Mouse (Mus musculus): ENCODE data around the gene Taf1a.

Taf1a gene

DNA sequence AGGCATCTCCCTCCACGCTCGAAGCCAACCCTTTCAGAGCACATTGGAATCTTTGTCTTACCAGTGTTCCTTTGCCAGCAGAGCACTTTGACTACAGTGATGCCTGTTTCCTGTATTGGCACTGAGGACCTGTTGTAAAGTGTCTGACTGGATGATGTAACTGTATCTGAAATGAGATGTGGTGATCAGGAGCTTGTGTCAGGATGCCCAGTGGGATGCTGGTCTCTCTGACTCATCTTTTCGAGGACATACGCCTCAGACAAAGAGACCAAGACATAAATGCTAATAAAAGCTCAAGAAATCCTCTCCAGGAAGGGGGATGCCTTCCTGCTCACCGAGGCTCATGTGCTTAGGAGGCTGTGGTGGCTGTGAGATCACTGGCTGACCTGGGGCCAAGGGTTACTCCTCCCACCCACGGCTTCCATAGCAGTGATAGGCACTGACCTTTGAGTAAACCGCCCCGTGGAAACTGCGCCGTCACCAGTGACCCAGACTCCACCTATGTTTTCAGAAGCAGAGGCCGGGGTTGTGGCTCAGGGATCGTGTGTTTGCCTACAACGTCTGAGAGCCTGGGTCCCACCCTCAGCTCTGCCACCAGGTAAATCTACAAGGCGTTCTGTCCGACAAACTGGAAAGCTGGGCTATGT, 25.4 kb downstream of the Taf1a start:
- DNase-seq (ENCODE audit: extremely low spot score, low spot score): no peak

DNA sequence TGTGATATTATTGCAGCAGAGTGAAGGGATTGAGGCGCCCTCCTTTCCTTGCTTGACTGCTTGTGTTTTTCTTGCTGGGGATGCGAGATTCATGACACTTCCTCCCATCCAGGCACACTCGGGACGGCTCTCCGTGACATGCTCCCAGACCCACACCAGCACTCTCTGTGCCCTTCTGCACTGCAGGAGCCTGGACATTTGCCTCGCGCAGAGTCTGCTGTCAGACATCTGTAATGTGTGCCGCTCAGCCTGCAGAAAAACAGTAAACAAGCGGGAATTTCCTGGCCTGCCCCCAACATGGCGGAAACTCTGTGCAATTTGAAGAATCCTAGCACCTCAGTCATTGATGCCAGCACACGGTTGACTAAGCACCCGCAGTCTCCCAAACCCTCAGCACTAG, 29.1 kb downstream of the Taf1a start, which contains the start of gene Hhipl2:
Hhipl2 (plus strand) TSS at position 343 of the 400 bp plus-strand sequence.
- no peak for DNase-seq (ENCODE audit: extremely low spot score, low spot score)

- no peak for DNase-seq (ENCODE audit: extremely low spot score, low spot score)
Observed at GRCm38 (mm10) chr1:183419741-183420140, 31.0 kb downstream of the Taf1a start.

- no peak for DNase-seq (ENCODE audit: extremely low spot score, low spot score)
Observed at GRCm38 (mm10) chr1:183420296-183420695, 31.5 kb downstream of the Taf1a start.

GRCm38 (mm10) chr1:183424100-183424499, 35.3 kb downstream of the Taf1a start:
- no peak for DNase-seq (ENCODE audit: extremely low spot score, low spot score)

GRCm38 (mm10) chr1:183434918-183435317, 46.1 kb downstream of the Taf1a start:
- DNase-seq (ENCODE audit: extremely low spot score, low spot score): no peak

GRCm38 (mm10) chr1:183439036-183439435, 50.3 kb downstream of the Taf1a start:
- DNase-seq (ENCODE audit: extremely low spot score, low spot score): peak; percentile 64

DNA sequence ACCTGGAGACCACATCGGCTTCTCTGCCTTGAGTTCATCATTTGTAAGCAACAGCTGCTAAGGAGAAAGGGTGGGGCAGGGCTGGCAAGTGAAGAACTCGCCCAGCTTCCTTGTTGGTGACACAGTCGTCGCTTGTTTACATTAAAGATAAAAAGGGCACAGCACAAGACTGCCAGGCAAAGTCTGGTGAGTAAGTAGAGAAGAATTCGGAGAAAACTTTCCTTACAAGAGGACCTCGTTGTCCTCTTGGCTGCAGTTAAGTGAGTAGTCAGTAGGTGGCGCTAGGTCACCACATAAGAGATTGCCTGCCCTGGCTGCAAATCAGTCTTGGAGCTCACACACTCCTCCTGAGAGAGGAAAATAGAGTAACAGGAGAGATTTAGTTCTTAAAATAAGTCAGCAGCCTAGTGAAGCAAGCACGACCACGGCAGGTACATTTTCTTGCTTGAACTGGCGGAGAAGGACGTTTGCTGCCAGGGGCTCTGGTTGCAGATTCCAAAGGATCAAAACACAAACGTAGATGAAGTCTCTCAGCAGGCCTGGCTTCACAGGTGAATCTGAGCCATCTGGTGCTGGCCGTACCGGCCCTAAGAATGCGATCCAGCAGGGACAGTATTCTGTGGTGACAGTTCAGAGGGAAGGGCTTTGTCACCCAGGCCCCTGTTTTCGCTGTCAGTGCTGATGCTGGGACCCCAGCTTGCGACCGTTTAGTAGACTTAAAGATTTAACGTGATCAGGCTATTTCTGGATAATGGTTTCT, 53.4 kb downstream of the Taf1a start:
- peak; percentile 86 for DNase-seq (ENCODE audit: extremely low spot score, low spot score)

DNA sequence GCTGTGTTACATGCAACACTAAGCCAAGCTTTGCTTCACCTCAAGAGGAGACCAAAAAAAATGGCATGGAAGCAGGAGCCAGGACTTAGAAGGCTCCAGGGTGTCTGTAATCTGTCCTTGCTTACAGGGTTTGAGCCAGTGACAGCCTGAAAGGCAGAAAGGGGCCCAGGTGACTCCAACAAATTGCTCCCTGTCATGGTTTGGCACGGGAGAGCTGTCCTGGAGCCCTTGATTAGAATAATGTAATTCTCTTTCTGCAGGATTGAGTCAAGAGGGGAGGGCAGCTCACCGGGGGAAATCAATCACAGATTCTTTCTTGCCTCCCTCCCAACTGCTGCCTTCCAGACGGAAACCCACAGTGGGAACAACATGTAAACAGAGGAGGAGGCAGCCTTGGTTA, 64.3 kb downstream of the Taf1a start:
- no peak for DNase-seq (ENCODE audit: extremely low spot score, low spot score)
